Mouse (Mus musculus): ENCODE data around the gene Sox1. TPM values are rescaled to one million over a fixed set of nuclear protein-coding genes. Genes with fewer than 3 reads are reported as not detected.

Sox1 gene
- polyA plus RNA-seq, 1 experiment: not detected

DNA sequence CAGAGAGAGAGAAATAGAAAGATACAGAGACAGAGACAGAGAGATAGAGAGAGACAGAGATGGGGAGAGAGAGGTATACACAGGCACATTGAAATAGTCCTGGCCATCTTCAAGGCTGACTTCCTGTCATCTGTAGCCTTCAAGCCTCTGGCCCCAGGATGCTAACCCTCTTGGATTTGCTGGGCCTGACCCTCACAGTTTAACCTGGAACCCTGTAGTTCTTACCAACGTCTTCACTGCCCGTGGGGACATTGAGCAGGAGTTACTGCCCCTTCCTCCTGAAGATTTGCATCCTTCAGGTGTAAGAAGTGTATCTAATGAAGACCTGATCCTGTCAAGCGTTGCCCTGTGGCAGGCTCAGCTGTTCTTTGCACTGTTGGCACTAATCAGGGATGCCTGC lies 14.0 kb upstream of the Sox1 start:
- WGBS: 88% methylated on average over 3 of the region's 3 CpGs
- H3K4me1 ChIP-seq (ENCODE audit: control insufficient read depth, insufficient read depth, low read length): peaks cover 11% of the 10 kb centered on the region; the same call in 1 of the 2 replicates
- no peak overlapping the region for H3K4me3 ChIP-seq (ENCODE audit: insufficient read depth, low read depth, low read length)
- no peak for TF ChIP-seq POLR2A (IDR thresholded peaks at IDR 0.05; ENCODE audit: insufficient read depth, low read depth, low read length)
- TF ChIP-seq CTCF (IDR thresholded peaks at IDR 0.05; ENCODE audit: insufficient read depth, low read depth, low read length): no peak
- no peak overlapping the region for H3K27ac ChIP-seq (ENCODE audit: insufficient read depth, low read depth, low read length)

DNA sequence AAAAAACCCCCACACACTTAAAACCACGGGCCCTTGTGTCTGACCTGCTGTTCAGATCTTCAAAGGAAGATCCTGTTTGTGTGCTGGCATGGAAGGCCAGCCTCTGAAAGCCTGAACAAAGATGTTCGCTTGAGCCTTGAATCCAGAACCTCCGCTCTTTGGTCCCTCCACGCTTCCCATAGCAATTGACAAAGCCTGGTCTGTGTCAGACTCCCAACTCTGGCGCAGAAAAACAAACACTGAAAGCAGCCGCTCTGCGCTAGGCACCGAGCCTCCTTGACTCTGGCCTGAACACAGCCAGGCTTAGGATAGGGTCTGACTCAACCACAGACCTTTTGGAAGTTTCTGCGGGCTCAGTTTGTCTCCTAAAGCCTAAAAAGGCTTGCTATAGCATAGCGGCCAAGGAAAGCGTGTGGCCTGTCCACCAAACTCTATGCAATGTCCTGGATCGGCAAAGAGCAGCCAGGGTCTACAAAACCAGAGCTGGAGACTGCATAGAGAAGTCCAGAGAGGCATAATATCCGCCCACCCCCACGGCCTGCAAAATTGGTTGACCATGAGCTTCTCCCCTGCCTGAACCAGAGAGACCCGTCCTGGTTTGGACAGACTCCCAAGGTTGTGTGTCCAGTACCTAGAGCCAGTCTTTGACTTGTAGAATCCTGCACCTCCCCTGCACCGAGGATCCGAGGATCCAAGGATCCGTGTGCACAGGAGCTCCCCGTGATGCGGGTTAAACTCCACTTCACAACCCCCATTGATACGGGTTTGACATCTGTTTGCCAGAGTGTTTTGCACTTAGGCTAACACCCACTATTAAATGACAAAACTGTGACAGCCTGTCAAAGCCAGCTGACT lies 12.2 kb upstream of the Sox1 start:
- peak overlapping the region; percentile 16; the same call in 1 of the 2 replicates for H3K27ac ChIP-seq (ENCODE audit: insufficient read depth, low read depth, low read length)
- H3K4me3 ChIP-seq (ENCODE audit: insufficient read depth, low read depth, low read length): no peak overlapping the region
- H3K4me1 ChIP-seq (ENCODE audit: control insufficient read depth, insufficient read depth, low read length): peaks cover 16% of the 10 kb centered on the region; the same call in 1 of the 2 replicates
- WGBS: 47% methylated on average over 21 of the region's 21 CpGs
- TF ChIP-seq CTCF (IDR thresholded peaks at IDR 0.05; ENCODE audit: insufficient read depth, low read depth, low read length): no peak
- no peak for TF ChIP-seq POLR2A (IDR thresholded peaks at IDR 0.05; ENCODE audit: insufficient read depth, low read depth, low read length)

DNA sequence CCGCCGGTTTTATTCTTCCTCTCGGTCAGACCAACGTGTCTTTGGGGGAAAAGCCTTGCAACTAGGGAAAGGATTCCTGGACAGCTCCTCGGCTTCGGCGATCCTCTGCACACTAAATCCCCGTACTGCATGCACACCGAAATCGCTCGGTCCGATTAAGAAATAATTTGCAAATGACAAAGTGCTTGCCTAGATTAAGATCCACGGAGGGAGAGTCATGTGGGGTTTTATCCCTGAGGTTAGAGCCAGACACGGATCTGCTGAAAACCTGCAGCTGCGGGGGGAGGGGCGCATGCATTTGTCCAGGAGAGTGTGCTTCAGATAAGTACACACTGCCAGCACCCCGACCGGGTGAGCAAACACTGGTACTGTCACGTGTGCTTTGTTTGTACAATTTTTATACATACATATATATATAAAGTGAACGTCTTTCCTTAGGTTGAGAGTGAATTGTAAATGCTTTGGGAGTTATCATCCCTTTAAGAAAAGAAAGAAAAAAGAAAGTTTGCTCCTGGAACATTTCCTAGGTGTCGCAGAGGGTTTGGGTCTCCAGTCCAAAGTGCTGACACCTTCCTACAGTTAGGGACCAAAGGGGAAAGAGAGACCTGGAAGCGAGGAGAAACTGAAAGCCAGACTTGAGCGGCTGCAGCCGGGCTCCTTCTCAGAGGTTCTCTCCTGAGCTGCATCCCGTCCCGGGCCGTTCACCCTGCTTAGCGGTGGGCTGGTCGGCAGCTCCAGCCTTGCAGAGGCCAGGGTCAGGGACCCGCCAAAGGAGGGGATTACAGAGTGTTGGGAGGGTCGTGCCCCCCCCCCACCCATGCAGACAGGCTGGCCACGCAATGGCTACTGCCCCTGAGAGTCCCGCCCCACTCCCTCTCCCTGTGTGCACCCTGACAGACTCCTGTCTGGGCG lies 10.9 kb upstream of the Sox1 start:
- TF ChIP-seq CTCF (IDR thresholded peaks at IDR 0.05; ENCODE audit: insufficient read depth, low read depth, low read length): no peak
- TF ChIP-seq POLR2A (IDR thresholded peaks at IDR 0.05; ENCODE audit: insufficient read depth, low read depth, low read length): no peak
- Histone ChIP-seq H3K4me1 (ENCODE audit: control insufficient read depth, insufficient read depth, low read length) (peaks cover 19% of the 10 kb centered on the region), H3K27ac (ENCODE audit: insufficient read depth, low read depth, low read length) (peak overlapping the region; percentile 78), H3K4me3 (ENCODE audit: insufficient read depth, low read depth, low read length) (peak overlapping the region; percentile 72)
- WGBS: 5% methylated on average over 33 of the region's 34 CpGs

DNA sequence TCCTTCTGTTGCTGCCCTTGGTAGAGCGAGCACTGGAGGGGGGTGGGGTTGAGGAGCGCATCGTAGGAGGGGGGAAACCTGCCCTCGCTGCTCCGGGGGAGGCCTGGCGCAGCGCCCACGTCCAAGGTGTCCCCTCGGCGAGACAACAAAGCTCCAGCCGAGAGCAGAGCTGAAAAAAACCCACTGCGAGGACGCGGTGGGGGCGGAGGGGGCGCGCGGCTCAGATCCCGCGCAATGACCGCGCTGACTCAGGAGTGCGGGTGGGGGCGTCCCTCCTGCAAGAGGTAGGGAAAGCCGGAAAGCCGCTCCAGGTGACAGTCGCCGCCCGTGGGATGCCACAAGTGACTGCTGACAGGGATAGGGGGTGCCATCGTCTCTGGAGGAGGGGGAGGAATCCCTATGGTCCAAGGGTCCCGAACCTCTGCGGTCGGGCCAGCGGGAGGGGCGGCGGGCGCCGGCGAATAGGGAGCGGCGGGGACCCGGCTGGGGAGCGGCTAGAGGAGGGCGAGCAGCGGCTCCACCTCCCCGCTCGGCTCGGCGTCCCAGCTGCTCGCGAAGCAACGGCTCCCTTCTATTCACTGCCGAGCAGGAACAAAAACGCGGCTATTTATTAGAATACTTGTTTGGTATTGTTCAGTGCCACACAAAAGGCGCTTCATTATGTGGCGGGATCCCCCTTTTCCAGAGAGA lies 10.0 kb upstream of the Sox1 start:
- Histone ChIP-seq H3K4me1 (ENCODE audit: control insufficient read depth, insufficient read depth, low read length) (peaks cover 24% of the 10 kb centered on the region), H3K27ac (ENCODE audit: insufficient read depth, low read depth, low read length) (peak overlapping the region; percentile 78), H3K4me3 (ENCODE audit: insufficient read depth, low read depth, low read length) (peak overlapping the region; percentile 72)
- no peak for TF ChIP-seq POLR2A (IDR thresholded peaks at IDR 0.05; ENCODE audit: insufficient read depth, low read depth, low read length)
- no peak for TF ChIP-seq CTCF (IDR thresholded peaks at IDR 0.05; ENCODE audit: insufficient read depth, low read depth, low read length)
- WGBS: 1% methylated on average over 57 of the region's 57 CpGs

DNA sequence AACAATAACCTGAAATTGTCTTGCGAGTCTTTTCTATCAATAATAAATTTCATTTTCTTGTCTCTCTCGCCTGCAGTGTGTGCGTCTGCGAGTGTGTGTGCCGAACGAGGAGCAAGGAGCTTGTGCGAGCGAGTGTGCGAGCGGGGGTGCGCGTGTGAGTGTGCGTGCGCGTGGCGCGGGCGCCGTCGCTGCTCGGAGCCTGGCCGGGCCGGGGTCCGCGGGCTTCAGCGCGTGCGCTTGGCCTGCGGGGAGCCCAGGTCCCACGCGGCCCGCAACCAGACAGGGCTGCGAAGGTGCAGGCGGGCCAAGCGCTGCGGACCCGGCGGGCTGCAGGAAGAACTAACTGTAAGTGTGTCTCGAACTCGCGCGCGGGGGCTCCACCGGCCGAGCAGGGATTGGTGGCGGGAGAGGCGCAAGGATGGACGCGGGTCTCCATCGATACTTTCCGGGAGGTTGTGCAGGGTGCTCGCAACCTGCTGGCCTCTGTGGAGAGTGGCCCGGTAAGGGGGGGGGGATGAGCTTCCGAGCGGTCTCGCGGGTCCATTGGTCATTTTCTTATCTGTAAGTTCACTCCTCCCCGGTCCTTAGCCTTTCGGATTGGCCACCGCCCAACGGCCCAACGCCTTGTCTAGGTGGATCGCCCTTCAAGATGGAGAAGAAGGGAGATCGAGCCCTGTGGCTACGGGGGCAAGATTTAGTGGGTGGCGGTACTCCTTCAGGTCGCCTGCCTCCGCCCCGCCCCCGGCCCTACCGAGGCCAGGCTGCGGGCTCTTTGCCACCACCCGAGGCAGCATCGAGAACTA lies 9.2 kb upstream of the Sox1 start:
- Histone ChIP-seq H3K4me3 (ENCODE audit: insufficient read depth, low read depth, low read length) (peak overlapping the region; percentile 72), H3K4me1 (ENCODE audit: control insufficient read depth, insufficient read depth, low read length) (peaks cover 27% of the 10 kb centered on the region), H3K27ac (ENCODE audit: insufficient read depth, low read depth, low read length) (peak overlapping the region; percentile 78)
- WGBS: 3% methylated on average over 74 of the region's 74 CpGs
- TF ChIP-seq CTCF (IDR thresholded peaks at IDR 0.05; ENCODE audit: insufficient read depth, low read depth, low read length) (no peak), POLR2A (IDR thresholded peaks at IDR 0.05; ENCODE audit: insufficient read depth, low read depth, low read length) (no peak)

DNA sequence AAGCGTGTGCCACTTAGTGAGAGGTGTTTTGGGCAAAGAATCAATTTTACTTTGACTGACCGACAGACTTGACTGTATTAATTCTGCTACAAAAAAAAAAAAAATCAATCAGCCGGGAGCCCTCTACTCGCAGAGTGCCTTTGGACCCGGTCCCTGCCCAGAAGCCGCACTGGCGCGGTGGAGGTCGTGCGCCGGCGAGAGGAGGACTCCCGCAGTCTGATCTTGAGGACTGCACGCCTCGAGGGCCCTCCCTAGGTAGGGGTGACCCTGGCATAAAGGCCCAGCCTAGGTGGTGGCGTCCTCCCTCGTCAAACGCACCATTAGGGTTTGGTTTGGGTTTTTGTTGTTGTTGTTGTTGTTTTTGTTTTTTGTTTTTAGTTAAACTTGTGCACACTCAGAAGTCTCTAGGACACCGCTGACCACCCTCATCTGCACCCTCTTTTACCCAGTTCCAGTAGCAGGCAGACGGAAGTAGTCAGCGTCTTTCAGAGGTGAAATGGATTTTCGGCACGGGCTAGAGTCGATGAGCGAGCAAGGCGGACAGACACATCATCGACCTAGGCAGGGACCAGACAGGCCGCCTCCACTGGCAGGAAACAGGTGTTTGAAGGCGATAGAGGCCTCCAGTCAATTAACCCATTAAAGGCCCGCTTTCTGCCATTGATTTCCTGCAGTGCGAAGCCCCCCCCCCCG lies 8.4 kb upstream of the Sox1 start:
- Histone ChIP-seq H3K27ac (ENCODE audit: insufficient read depth, low read depth, low read length) (peak overlapping the region; percentile 78), H3K4me1 (ENCODE audit: control insufficient read depth, insufficient read depth, low read length) (peaks cover 30% of the 10 kb centered on the region), H3K4me3 (ENCODE audit: insufficient read depth, low read depth, low read length) (peak overlapping the region; percentile 72)
- TF ChIP-seq CTCF (IDR thresholded peaks at IDR 0.05; ENCODE audit: insufficient read depth, low read depth, low read length) (no peak), POLR2A (IDR thresholded peaks at IDR 0.05; ENCODE audit: insufficient read depth, low read depth, low read length) (no peak)
- 25% methylated on average over 32 of the region's 32 CpGs for WGBS

DNA sequence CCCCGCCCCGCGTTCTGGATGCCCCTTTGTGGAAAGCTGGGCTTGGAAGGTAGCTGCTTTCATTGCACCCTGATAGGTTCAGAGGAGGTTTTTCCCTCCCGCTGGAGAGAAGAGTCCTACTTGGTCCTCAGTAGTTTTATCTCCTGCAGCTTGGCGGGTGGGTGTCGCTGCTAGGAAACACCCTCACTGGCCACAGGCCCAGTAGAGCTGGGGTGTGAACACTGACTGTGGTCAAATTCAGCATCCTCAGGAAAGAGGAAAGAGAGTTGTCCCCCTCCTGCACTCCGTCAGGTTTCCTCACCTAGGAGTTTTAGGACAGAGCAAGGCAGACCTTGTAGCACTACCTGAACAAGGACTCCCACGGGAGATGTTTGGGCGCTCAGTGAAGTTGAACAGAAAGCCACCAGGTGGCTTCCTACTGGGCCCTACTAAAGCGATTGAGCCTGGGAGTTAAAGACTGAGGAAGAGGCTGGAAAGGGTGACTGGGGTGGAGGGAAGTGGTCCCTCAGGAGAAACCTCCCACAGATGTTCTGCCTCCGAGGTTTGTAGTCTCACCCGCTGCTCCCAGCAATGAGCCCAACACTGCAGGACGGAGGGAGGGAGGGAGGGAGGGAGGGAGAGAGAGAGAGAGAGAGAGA lies 7.8 kb upstream of the Sox1 start:
- Histone ChIP-seq H3K4me1 (ENCODE audit: control insufficient read depth, insufficient read depth, low read length) (peaks cover 33% of the 10 kb centered on the region), H3K4me3 (ENCODE audit: insufficient read depth, low read depth, low read length) (peak overlapping the region; percentile 72), H3K27ac (ENCODE audit: insufficient read depth, low read depth, low read length) (peak overlapping the region; percentile 42)
- 36% methylated on average over 13 of the region's 13 CpGs for WGBS
- TF ChIP-seq CTCF (IDR thresholded peaks at IDR 0.05; ENCODE audit: insufficient read depth, low read depth, low read length) (no peak), POLR2A (IDR thresholded peaks at IDR 0.05; ENCODE audit: insufficient read depth, low read depth, low read length) (no peak)
